Mouse (Mus musculus) limb, embryonic 11.5 days (tissue): ENCODE results near the gene Zfp30. TPM values are rescaled to one million over a fixed set of nuclear protein-coding genes. Genes with fewer than 3 reads are reported as not detected.

Source experiments
- microRNA counts: library from miRNA; unstranded; fragments of <30 nt; microRNA quantifications from one replicate; lab custom pipeline; 2016
- microRNA-seq: library from miRNA; unstranded; fragments of <30 nt; microRNA quantifications from one replicate; pipeline ENCODE4, GENCODE M21; 2016
- polyA plus RNA-seq: library from polyadenylated mRNA; unstranded; fragments of >200 nt; fragmentation: Nextera tagmentation; extraction: Ambion mirVana; gene quantifications from 2 replicates; pipeline ENCODE4 v1.2.1, GENCODE M21; 2014

Zfp30 gene
- polyA plus RNA-seq, 1 experiment from 2014 or later, result 9.0 TPM

MicroRNA genes within 50 kb of the gene (microRNA counts, 519-probe panel; counts per million panel counts)
- not detected for microRNA mmu-miR-1964 (lab: Ali Mortazavi, UCI)

Small RNA genes lying within 50 kb of the gene (microRNA-seq; reads per million reads assigned to microRNA genes)
- gene Mir1964, result 4.9 reads per million, percentile 10 among the genes with 10 or more reads in this experiment

Other genes starting within 250 kb of the Zfp30 start
- gene Catsperg2, start 57.0 kb upstream of the Zfp30 start, polyA plus RNA-seq, result not detected in 2 replicates
- 13.6 and 13.8 TPM in 2 replicates for gene Zfp84, start 15.4 kb upstream of the Zfp30 start, polyA plus RNA-seq
- gene Zfp790, start 32.1 kb downstream of the Zfp30 start, polyA plus RNA-seq, result 17.1 and 19.5 TPM in 2 replicates
- gene Zfp940, start 69.7 kb downstream of the Zfp30 start, polyA plus RNA-seq, result 9.8 TPM in 2 replicates
- gene Zfp420, start 76.0 kb downstream of the Zfp30 start, polyA plus RNA-seq, result 10.0 and 12.5 TPM in 2 replicates
- gene Zfp27, start 122.6 kb downstream of the Zfp30 start, polyA plus RNA-seq, result 12.6 and 13.5 TPM in 2 replicates
- 7.6 and 9.0 TPM in 2 replicates for gene Zfp383, start 124.2 kb downstream of the Zfp30 start, polyA plus RNA-seq
- 16.6 and 17.0 TPM in 2 replicates for gene Zfp74, start 170.1 kb downstream of the Zfp30 start, polyA plus RNA-seq
- gene Zfp568, start 200.0 kb downstream of the Zfp30 start, polyA plus RNA-seq, result 25.2 and 30.5 TPM in 2 replicates